Mouse (Mus musculus) layer of hippocampus, adult 9-11 months (tissue): ENCODE results near the gene Pax7.

ENCODE experiments used
- DNase-seq: peaks from one replicate; pipeline ENCODE4 v3.0.0; 2022

Gene Pax7

DNA sequence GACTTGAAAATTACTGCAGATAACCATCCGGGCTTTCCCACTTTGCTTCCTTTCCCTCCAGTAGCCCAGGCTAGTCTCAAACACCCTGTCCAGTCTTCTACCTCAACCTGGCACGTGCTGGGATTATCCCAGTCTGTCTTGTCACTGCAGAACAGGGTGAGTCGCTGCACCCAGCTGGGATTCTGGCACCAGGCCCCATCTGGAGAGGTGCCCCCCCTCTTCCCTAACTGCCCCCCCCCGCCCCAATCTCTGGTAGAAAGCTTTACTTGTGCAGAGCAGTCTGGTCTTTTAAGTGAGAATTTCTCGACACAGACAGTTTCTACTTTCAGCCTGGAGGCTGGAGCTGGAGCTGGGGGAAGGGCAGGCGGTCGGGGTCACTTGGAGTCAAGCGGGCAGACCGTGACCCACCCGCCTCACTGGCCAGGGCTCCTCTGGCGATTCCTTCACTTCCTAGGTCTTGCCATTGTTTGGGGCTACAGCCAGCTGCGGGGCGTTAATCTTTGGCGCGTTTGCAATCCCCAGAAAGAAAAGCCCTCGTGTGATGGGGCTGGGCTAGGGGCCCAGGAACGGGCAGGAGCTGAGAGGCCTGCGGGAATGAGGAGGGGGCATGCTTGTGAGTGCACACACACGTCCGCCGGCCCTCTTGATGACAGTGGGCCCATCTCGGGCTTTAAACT is 22.4 kb downstream of the Pax7 start:
- no peak for DNase-seq

DNA sequence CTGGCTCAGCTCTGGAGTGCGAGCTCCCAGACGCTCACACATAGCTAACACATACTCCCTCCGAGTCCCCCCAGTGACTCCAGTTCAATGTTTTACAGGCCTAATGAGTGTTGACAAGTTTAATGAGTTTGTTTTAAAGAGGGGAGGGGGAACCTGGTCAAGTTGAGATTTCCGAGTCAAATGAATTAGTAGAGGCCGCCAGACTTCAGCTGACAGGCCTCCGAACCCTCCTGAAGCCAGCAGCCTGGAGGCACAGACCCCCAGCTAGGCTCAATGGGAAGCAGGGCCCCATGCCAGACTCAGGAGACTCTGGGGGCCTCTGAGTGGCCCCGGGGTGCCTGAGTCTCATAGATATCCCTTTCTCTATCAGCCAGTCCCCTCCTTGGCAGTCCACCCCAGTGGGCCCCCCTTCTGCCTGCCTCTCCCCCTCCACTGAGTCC is 23.9 kb downstream of the Pax7 start:
- no peak for DNase-seq

DNA sequence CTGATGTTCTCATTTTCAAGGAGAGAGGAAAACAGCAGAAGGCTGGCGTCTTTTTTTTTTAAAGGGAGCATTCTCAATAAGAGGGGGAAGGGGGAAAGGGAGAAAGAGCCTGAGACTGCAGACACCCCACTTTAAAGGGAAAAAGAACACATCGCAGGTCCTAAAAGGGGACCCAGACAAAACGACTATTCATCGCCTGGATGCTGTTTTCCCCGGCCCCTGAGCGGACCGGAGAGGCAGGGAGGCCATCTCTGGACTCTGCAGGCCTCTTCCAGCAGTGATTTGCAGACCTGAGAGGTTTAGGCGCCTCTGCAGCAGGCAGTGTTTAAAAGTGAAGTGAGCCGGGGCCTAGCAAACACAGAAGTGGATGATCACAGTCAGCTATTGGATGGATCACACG is 25.5 kb downstream of the Pax7 start:
- no peak for DNase-seq

DNA sequence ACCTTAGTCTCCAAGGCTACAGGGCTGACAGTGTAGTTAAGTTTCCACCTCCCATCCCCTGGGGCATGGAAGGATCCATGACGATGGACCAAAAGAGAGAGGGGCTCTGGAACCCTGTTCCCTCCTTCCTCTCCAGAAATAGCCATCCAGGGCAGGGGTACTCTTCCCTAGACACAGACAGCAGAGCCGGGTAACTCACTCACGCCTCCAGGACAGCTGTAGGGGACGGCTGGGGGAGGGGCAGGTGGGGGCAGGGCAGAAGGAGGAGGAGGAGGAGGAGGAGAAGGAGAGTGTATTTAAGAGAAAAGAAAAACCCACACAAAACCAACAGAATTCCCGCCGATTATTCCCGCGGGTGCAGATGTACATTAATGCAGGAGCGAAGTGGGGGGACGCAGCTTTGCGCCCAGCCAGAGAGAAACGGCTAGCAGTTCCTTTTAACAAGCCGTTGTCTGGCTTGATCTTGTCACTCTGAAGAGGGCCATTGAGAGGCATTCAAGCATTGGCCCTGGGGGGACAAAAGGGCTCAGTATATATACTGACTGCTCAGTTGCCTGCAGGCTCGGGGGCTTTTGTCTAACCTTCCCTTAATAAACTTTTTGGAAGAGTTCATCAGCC is 26.0 kb downstream of the Pax7 start:
- DNase-seq = no peak

DNA sequence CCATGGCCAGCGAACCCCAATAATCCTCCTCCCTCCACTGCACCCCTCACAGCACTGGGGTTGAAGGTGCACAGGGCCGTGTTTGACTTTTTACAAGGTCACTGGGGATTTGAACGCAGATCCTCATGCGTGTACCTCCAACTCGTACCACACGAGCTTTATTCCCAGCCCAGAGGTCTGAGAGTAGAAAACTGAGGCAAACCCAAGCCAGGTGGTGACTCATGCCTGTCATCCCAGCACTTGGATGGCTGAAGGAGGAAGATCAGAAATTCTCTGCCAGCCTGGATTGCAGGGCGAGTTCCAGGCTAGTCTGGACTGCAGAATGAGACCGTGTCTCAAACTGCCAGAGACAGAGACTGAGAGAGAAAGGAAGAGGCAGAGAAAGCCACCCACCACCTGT is 28.4 kb downstream of the Pax7 start:
- no peak for DNase-seq

DNA sequence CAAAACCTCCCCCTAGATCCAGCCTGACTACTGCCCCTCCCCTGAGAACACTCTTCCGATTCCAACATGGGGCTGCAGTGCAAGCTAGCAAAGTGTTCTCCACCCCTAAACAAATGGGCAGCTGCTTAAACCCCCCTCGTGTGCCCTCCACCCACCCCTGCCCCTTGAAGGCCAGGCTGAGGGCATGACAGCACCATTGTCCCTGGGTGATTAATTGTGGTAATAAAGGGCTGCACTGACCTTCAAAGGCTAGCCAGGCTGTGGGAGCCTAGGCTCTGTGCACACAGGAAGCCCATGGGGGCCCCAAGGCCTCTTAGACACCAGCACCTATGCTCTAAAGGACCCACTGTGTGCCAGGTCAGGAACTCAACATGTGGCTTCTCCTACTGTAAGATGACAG is 29.3 kb downstream of the Pax7 start:
- DNase-seq = no peak

DNA sequence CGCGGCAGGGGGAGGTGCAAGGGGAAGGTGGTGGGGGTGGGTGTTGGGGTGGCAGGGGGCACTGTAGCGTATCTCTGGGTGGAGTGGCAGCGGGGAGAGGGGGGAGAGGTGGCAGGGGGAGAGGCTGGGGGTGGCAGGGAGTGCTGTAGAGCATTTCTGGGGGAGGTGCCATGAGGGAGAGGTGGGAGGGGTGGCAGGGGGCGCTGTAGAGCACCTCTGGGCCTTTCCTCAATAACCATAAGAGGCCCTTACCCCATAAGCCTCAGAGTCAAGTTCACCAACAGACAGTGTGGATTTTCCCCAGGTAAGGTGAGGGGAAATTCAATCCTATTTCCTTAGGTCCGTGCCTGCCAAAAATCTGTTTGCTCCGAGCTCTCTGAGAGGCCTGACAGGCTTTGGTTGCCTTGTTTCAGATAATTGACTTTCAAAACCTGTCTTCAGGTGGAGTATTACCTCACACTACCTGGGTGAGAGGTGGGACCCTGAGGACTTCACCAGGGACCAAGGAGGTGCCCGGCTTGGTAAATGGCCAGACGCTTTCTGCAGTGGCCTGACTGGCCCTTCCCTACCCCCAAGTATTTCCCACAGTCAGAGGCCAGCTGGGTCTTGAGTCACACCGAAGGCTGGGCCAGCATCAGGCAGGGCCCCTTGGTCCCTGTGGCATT is 33.8 kb downstream of the Pax7 start:
- no peak for DNase-seq

DNA sequence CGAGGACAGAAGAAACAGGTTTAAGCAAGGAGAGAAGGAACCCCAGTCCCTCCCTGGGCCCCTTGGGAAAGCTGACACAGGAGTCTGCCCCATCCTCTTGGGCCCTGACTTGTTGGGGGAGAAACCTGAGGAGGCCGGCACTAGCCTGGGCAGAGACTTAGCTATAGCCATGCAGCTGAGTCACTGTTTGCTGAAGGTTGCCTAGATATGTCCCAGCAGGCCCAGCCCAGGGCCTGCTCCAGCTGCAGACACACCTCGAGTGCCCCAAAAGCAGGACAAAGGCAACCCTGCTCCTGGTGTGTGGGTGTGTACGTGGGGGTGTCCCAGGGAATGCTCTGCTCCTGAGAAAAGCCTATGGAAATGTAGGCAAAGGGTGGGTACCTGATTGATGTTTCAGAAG is 36.0 kb downstream of the Pax7 start:
- no peak for DNase-seq

DNA sequence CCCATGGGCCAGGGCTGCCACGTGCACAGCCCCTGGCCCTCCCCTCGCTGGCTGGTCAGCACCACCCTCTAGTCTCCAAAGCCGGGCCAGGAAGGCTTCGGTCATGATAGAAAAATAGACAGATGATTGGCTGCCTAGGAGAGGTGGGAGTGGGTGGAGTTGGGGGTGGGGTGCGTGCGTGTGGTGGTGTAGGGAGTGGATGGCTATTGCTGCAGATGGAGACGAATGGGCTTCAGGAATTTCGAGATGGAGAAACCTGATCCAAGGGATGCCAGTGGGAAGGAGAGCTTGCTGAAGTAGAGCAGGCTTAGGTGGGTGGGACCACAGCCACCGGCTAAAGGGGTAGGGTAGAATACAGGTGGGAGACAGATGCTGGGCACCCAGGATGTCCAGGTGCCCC is 37.2 kb downstream of the Pax7 start:
- no peak for DNase-seq

DNA sequence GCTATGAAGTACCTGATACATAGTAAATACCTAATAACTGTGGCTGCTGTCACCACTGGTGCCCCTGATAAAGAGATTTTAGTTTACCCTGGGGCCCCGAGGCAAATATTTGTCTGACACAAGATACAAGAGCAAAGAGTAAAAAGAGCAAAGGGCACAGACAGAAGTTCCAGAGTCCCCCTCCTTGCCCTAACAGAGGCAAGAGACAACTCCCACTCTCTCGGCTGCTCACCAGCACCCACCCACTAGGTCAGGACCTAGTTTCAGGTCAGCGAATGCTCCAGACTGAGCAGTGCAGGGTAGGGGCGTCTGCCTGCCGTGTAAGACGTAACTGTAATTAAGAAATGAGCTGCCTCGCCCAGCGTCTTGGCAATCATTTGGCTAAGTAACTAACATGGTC is 42.2 kb downstream of the Pax7 start:
- no peak for DNase-seq

DNA sequence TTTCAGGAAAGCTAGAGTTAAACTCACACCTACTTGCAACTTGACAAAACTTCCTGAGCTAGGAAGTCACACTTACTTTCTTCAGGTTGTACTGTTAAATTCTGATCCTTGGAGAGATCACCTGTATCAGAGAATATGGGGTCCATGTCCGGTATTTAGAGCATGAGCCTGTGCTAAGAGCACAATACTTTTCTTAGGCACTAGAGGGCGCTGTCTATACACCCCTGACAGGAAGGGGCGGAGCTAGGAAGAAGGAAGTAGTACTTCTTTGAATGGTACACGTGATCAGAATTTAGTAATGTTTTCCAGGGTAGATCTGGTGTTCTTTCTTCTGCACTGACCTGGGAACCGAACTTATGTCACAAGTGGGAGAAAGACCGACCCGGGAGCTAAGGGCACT is 43.6 kb downstream of the Pax7 start:
- DNase-seq = no peak

DNA sequence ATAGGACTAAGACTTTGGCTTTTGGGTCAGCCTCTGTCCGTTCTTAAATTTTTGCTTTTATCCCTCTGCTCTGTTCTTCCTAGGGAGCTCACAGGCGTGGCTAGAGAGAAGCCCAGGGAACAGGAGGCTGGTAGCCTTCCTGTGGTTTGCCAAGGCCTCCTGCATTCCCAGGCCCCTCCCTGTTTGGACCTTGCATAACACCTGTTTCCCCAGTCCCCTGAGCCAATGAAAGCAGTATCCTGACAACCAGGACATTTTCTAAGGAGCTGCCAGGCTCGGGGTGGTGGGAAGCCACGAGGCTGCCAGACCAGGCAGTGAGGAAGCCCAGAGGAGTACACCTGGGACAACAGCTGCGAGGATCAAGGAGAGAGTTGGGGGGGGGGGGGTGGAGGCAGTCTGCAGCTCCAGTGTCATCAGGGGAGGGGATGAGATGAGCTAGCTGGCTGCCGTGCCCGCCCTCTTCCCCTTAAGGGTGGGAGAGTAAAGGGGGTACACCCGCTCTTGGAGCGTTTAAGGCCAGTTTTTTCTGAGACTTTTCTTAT is 50.3 kb downstream of the Pax7 start:
- no peak for DNase-seq

DNA sequence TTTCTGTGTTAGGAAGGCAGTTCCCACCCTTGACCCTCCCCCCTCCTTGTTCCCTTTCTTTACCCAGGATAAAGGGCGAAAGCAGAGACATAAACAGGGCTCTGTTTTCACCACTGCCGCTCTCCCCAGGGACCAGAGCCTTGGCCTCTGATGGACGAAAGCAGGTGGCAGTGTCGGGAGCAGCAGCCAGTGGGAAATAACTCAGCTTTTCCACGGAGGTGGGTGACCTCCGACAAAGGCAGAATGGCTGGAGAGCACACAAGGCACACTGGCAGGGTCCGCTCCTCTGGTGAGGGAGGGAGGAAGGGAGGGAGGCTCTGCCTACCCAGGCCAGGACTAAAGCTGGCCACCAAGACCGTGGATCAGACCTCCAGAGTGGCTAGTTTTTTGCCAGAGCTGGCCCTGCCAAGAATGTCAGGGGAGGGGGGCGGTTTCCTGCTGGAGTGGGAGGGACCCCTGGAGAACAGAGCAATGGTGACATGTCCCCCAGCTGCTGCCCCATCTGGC is 62.1 kb downstream of the Pax7 start:
- DNase-seq = no peak

DNA sequence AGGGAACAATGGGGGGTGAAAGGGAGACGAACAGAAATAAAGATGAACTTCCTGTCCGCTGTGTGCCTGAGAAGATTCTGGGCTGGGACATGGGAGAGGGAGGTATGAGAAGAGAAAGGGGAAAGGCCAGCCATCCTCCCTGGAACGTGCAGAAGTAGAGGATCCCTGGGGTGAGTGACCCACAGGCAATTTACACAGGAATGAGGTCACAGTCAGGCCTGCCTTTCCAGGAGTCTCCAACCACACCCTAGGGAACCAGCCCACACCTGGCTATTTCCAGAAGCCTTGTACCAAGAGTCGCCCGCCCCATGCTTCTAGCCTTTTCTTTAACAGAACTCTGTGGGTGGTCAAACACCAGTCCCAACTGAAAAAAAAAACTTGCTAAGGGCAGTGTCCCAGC is 65.5 kb downstream of the Pax7 start:
- DNase-seq = no peak

DNA sequence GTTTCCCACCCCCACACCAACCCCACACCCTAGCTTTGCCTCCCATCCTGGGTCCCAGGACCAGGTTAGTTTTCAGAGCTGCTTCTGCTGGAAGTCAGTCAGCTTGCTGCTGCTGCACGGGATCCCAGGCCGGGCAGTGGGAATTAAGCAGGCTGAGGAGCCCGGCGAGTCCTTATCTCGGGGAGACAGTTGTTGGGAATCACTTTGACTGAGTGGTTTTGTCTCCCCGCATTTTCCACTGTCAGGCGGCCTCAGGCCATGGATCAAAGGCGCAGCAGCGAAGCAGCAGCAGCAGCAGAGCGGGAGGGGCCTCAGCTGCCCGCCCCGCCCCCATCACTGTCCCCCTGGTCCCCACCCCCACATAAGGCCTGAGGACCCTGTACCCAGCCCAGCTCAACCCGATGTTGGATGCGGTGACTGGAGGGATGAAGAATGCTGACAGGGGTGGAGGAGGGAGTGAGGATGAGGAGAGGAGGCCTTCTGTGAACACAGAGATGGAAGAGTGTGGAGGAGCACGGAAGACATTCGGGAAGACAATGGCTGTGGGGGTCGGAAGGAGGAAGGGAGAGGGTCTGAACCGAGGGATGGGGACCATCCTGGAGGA is 66.1 kb downstream of the Pax7 start:
- DNase-seq = no peak

DNA sequence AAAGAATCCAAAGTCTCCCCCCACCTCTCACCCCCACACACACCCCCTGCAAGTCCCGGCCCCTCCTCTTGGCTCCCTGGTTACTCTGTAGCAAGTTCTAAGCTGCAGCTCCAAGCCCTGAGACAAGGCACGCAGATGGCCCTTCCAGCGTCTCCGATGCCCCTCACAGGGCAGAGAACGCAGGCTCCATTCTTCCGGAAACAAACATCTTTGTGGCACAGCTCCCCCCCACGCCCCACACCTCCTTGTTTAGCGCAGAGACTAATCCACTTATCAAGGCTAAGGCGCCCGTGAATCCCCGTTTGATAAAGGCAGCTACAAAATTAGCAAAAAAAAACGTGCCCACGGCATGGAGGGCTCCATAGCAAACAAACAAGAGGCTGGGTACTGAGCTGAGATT is 71.4 kb downstream of the Pax7 start:
- no peak for DNase-seq

DNA sequence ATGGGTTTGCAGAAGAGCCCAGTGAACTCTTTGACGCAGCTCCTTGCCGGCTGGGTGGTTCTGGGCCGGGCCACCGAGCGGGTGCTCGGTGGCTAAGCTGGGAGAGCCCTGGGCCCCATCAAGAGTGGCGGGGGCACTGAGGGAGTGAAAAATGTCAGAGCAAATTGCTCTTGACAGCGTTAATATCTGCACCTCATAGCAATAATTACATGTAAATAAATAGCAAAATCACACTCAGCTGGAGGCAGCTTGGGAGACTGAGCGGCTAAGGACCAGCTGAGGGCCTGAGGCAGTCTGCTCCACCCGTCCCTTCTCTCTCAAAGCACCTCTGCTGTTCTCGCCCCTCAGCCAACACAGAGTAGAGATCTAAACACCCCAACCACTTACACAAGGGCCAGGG is 72.6 kb downstream of the Pax7 start:
- no peak for DNase-seq

DNA sequence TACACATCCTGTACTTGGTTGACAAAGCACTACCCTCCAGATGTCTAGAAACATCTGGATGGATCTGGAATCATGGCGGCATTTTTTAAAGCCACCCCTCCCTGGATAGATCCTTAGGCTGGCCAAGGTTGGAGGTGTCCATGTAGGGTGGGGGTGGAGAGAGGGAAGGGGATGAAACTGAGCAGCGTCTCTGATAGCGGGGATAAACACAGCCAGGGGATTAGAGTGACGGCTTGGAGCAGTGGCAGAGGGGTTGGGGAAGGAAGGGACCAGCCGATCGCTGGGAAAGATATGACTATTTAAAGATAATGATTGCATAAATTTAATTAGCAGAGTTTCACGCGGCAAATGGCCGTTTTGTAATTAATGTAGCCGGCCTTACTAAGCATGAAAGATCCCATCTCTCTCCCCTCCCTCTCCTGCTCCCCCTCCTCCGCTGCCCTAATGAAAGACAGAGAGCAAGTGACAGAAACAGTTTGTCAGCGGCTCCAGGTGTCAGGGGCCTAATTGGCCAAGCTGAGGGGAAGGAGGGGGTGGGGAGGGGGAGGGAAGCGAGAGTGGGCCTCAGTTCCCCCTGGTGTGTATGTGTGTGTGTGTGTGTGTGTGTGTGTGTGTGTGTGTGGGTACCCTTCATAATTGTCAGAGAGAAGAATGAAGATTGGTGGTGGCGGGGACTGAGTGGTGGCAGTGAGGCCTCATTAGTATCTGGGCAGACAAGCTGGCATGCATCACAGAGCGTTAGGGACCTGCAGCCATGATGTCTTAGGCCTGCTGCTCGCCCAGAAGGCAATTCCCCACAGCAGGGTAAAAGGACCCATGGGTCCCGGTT is 74.6 kb downstream of the Pax7 start:
- DNase-seq = no peak

DNA sequence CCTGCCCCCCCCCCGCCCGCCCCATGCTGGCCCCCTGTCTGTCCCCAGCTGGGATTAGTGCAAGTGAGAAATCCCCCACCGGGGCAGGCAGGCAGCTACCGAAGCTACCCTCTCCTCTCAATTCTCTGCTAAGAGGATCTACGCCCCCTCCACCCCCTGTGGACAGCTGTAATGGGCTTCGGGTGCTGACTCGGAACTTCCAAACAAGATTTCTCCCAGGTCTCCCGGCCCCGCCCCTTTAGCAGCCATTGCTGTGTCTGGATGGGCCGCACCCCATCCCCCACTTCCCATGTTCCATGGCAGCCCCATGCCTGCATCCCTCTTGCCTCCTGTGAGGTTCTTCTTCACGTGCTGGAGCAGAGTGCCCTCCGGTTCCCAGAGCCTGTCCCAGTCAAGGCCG is 76.4 kb downstream of the Pax7 start:
- no peak for DNase-seq

DNA sequence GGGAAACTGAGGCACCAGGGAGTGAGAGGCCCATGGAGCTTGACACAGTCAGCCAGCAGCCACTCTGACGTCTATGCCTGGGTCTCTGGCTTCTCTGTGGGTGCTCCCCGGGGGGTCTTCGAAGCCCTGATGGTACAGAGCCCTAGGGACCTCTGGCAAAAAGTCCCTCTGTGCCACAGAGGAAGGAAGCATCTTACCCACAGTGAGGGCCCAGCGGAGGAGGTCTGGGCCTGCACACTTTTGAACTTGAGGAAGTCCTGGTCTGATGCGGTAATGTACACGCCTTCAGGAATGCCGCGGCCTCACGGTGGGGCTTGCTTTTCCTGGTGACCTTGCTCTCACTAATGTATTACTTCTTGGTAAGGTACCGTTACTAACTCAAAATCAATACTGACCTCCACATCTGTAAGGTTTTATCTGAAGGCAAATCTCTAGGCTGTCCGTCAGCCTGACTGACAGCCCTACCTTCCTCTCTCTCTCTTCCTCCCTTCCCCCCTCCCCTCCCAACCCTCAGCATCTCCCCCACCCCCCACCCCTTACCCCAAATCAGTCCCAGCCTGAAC is 79.1 kb downstream of the Pax7 start:
- no peak for DNase-seq

DNA sequence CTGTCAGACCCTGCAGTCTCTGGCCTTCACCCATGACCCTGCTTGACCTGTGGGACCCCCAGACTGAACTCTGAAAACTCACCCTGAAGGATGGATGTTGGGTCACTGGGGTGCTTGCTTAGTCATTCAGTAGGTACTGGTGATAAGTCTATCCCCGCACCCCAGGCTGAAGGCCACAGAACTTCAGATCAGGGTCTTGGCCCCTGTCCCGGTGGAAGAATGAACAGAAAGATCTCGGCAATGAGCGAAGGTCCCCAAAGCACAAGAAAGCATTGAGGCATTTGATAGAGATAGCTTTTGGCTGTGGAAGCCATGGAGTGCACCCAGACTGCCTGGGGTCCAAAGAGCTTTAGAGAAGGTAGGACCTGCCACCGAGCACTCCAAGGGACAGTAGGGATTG is 82.4 kb downstream of the Pax7 start:
- DNase-seq = no peak

DNA sequence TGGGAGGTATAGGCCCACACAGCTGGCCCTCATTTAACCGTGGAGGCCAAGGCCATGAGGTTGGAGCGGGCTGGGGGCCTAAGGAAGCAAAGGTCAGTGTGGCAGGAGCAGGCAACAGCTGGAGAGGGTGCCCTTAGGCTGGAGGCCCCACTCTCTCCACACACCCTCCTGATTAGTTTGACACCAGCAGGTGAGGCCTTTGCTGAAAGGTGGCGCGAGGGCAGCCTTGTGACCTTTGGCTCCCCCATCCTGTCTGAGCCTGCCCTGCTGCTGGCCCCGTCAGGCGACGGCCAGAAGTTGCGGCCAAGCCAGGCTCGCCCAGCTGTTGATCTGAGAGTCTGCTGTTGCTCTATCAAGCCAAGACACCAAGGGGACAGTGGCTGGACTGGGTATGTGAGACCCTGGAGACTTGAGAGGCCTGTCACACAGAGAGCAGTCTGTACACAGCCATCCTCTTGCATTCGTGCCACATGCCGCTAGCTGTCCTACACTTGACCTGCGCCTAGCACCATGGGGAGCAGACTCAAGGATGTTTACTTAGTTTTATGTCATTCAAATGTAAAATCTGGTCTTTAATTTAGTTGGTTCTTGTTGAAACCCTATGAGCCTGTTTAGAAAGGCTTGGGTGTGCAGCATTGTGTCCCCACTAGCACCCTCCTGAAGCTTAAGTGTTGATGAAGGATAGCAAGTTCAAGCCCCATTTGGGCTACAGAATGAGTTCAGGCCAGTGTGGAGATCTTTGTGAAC is 86.0 kb downstream of the Pax7 start:
- no peak for DNase-seq
